Mouse (Mus musculus) testis, adult 2 months (tissue): ENCODE measurements around the gene Slc25a47.
A peak's percentile ranks its signal among the peaks of the same experiment; 100 is the strongest.

ENCODE experiments used
- CTCF ChIP-seq: fragments of 200-500 bp; IDR thresholded peaks from 2 replicates; pipeline ENCODE4 v1.5.1; 2012; ENCODE audit warnings: low read depth, mild to moderate bottlenecking, inconsistent platforms, low read length, moderate library complexity; ENCODE audit not compliant: control insufficient read depth, insufficient read depth, insufficient replicate concordance
- POLR2A ChIP-seq: fragments of 200-500 bp; IDR thresholded peaks from 2 replicates; pipeline ENCODE4 v1.6.1; 2012; ENCODE audit warnings: low read depth, mild to moderate bottlenecking, inconsistent platforms, low read length, moderate library complexity; ENCODE audit not compliant: control insufficient read depth

DNA sequence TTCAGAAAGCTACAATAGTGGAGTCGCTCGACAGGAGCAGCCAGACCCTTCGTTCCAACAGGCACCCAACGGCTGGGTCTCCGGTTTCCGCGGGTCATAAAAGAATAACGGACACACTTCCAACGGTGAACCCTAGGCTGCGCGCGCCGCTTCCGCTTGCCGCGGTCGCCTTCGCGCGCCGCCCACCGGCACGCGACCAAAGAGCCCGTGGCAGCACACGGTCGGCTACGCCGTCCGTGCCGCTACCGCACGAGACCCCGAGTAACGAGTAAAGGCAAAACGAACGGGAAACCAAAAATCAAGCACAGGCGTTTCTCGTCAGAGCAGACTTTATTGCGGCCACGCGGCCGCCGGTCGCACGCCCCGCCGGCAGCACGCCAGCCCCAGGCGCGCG, 43.7 kb upstream of the Slc25a47 start:
- TF ChIP-seq POLR2A (peak; percentile 61), CTCF (no peak)
